Mouse (Mus musculus) bone marrow, adult 2 months (tissue): ENCODE results near the gene Tes3-ps.

Experiments
- CTCF ChIP-seq: fragments of 200-500 bp; IDR thresholded peaks from 2 replicates; pipeline ENCODE4 v1.5.1; 2011; ENCODE audit warnings: low read length, control low read depth; ENCODE audit not compliant: control insufficient read depth, insufficient read depth
- POLR2A ChIP-seq: fragments of 200-500 bp; IDR thresholded peaks from 2 replicates; pipeline ENCODE4 v1.6.1; 2011; ENCODE audit warnings: low read depth, mild to moderate bottlenecking, control low read depth, low read length, borderline replicate concordance; ENCODE audit not compliant: control insufficient read depth

DNA sequence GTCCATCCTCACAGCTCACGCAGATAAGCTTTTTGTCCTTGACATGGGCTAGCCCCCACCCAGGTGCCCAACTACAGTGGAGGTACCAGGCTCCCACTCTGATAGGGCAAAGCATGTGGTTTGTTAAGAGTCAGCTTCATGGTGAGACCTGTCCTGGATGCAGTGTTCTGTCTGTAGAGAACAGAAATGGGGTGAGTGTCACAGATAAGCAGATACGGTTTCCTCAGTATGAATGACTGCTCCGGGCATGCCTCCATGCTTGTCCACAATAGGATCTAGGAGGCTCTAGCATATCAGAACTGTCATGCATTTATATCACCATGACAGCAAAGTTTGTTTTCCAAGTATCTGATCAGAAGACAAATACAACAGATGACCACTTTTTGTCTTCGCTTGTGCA is 27.2 kb upstream of the Tes3-ps start:
- TF ChIP-seq POLR2A (no peak), CTCF (no peak)
